Mouse (Mus musculus): ENCODE data around the gene Glis3. TPM values are rescaled to one million over a fixed set of nuclear protein-coding genes. Genes with fewer than 3 reads are reported as not detected.

Glis3 gene
- polyA plus RNA-seq, 1 experiment from 2014 or later, result 6.0 TPM

GRCm38 (mm10) chr19:28377788-28378295 is 302.0 kb downstream of the Glis3 start:
- Histone ChIP-seq H3K27ac (no peak overlapping the region), H3K9me3 (replicated peaks; ENCODE audit: low read length) (no peaks in the 10 kb centered on the region), H3K36me3 (ENCODE audit: insufficient read depth, low read length) (no peaks in the 10 kb centered on the region), H3K4me3 (replicated peaks; ENCODE audit: low read depth, low read length) (no peak overlapping the region), H3K4me1 (replicated peaks; ENCODE audit: insufficient read depth, low read length) (peaks cover 15% of the 10 kb centered on the region), H3K27me3 (ENCODE audit: insufficient read depth, low read length) (no peaks in the 10 kb centered on the region), H3K4me2 (ENCODE audit: low read length) (no peak overlapping the region), H3K9ac (ENCODE audit: low read depth, low read length) (no peak overlapping the region)
- TF ChIP-seq CTCF (IDR thresholded peaks at IDR 0.05; ENCODE audit: low read depth), result no peak
- WGBS, result 80% methylated on average over 5 of the region's 5 CpGs
- ATAC-seq (replicated peaks; ENCODE audit: low FRiP score, low read depth) (no peak), DNase-seq (ENCODE audit: low spot score) (no peak)

DNA sequence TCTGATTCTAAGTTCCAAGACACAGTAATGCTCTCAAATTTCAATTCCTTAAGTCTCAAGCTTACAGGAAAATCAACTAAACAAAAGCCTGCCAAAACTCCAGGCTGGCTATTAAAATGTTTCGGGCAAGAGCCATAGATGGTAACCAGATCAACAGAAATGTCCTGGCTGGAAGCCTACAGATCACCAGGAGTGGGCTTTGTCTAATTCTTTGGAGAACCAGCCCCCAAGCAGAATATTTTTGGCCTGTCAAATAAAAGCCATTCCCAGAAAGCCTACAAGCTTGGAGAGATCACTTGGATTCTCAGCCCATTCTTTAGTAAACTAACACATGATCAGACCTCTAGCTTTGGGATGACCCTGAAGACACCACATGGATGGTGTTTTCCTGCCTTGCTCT is 303.5 kb downstream of the Glis3 start:
- ATAC-seq (replicated peaks; ENCODE audit: low FRiP score, low read depth) (no peak), DNase-seq (ENCODE audit: low spot score) (no peak)
- Histone ChIP-seq H3K27me3 (ENCODE audit: insufficient read depth, low read length) (no peaks in the 10 kb centered on the region), H3K4me1 (replicated peaks; ENCODE audit: insufficient read depth, low read length) (peaks cover 3% of the 10 kb centered on the region; the same call in 1 of the 2 replicates), H3K27ac (no peak overlapping the region), H3K4me2 (ENCODE audit: low read length) (no peak overlapping the region), H3K9ac (ENCODE audit: low read depth, low read length) (no peak overlapping the region), H3K9me3 (replicated peaks; ENCODE audit: low read length) (no peaks in the 10 kb centered on the region), H3K36me3 (ENCODE audit: insufficient read depth, low read length) (no peaks in the 10 kb centered on the region), H3K4me3 (replicated peaks; ENCODE audit: low read depth, low read length) (no peak overlapping the region)
- WGBS, result 44% methylated on average over 1 of the region's 1 CpGs
- no peak for TF ChIP-seq CTCF (IDR thresholded peaks at IDR 0.05; ENCODE audit: low read depth)

GRCm38 (mm10) chr19:28375746-28376145 is 304.1 kb downstream of the Glis3 start:
- no peak overlapping the region for H3K4me2 ChIP-seq (ENCODE audit: low read length)
- no peak for TF ChIP-seq CTCF (IDR thresholded peaks at IDR 0.05; ENCODE audit: low read depth)
- ATAC-seq (replicated peaks; ENCODE audit: low FRiP score, low read depth), result no peak
- no peak overlapping the region for H3K4me3 ChIP-seq (replicated peaks; ENCODE audit: low read depth, low read length)
- no peaks in the 10 kb centered on the region for H3K36me3 ChIP-seq (ENCODE audit: insufficient read depth, low read length)
- H3K9me3 ChIP-seq (replicated peaks; ENCODE audit: low read length), result no peaks in the 10 kb centered on the region
- DNase-seq (ENCODE audit: low spot score), result no peak
- H3K4me1 ChIP-seq (replicated peaks; ENCODE audit: insufficient read depth, low read length), result no peaks in the 10 kb centered on the region; the same call in 1 of the 2 replicates
- no peaks in the 10 kb centered on the region for H3K27me3 ChIP-seq (ENCODE audit: insufficient read depth, low read length)
- H3K9ac ChIP-seq (ENCODE audit: low read depth, low read length), result no peak overlapping the region
- no peak overlapping the region for H3K27ac ChIP-seq
- WGBS, result 81% methylated on average over 2 of the region's 2 CpGs

DNA sequence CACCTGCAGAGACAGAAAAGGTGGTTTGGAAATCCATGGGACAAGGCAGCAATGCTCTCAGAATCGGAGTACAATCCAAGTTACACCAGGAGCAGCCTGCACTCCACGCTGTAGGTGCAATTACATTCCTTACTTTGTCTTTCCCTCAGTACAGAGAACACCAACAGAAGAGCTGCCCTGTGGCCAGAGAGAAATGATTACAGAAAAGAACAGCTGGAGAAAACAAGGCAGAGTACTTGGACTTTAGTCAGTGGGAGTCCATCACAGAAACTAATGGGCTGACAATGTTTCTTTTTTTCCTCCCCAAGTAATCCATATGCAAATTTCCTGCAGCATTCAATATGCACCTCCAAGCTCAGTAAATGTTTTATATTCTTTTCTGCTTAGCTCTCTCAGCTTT is 305.4 kb downstream of the Glis3 start:
- no peak for ATAC-seq (replicated peaks; ENCODE audit: low FRiP score, low read depth)
- Histone ChIP-seq H3K27ac (no peak overlapping the region), H3K4me2 (ENCODE audit: low read length) (no peak overlapping the region), H3K36me3 (ENCODE audit: insufficient read depth, low read length) (no peaks in the 10 kb centered on the region), H3K4me3 (replicated peaks; ENCODE audit: low read depth, low read length) (no peak overlapping the region), H3K9me3 (replicated peaks; ENCODE audit: low read length) (no peaks in the 10 kb centered on the region), H3K27me3 (ENCODE audit: insufficient read depth, low read length) (no peaks in the 10 kb centered on the region), H3K4me1 (replicated peaks; ENCODE audit: insufficient read depth, low read length) (no peaks in the 10 kb centered on the region; the same call in 1 of the 2 replicates), H3K9ac (ENCODE audit: low read depth, low read length) (no peak overlapping the region)
- no peak for TF ChIP-seq CTCF (IDR thresholded peaks at IDR 0.05; ENCODE audit: low read depth)
- DNase-seq (ENCODE audit: low spot score), result no peak
- 76% methylated on average over 2 of the region's 2 CpGs for WGBS

- H3K9me3 ChIP-seq (replicated peaks; ENCODE audit: low read length), result no peaks in the 10 kb centered on the region
- H3K4me1 ChIP-seq (replicated peaks; ENCODE audit: insufficient read depth, low read length), result no peaks in the 10 kb centered on the region
- H3K4me3 ChIP-seq (replicated peaks; ENCODE audit: low read depth, low read length), result no peak overlapping the region
- H3K27me3 ChIP-seq (ENCODE audit: insufficient read depth, low read length), result no peaks in the 10 kb centered on the region
- no peak for ATAC-seq (replicated peaks; ENCODE audit: low FRiP score, low read depth)
- no peak overlapping the region for H3K27ac ChIP-seq
- no peak for DNase-seq (ENCODE audit: low spot score)
- no peak for TF ChIP-seq CTCF (IDR thresholded peaks at IDR 0.05; ENCODE audit: low read depth)
- WGBS, result 73% methylated on average over 4 of the region's 4 CpGs
- no peak overlapping the region for H3K9ac ChIP-seq (ENCODE audit: low read depth, low read length)
- H3K36me3 ChIP-seq (ENCODE audit: insufficient read depth, low read length), result no peaks in the 10 kb centered on the region
- no peak overlapping the region for H3K4me2 ChIP-seq (ENCODE audit: low read length)
Measured at GRCm38 (mm10) chr19:28368215-28368614, 311.7 kb downstream of the Glis3 start.

- H3K9me3 ChIP-seq (replicated peaks; ENCODE audit: low read length), result no peaks in the 10 kb centered on the region
- WGBS, result 86% methylated on average over 6 of the region's 6 CpGs
Measured at GRCm38 (mm10) chr19:28367274-28367673, 312.6 kb downstream of the Glis3 start.

DNA sequence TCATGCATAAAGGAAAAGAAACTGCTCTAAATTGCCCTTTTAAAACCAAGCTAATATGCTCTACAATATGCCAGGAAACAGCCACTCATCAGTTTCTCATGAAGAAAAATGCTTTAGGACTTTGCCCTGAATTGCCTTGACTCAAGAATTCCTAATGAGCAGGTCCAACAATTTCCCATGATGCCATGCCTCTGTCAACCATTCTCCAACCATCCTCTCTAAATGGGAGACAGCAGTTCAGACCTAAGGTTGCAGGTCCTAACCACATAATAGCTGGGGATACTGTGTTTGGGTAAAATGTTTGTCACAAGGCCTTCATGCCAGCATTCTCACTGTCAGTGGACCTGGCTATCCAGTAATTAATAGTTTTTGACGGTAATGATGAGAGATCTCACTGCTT is 313.1 kb downstream of the Glis3 start:
- no peak for TF ChIP-seq CTCF (IDR thresholded peaks at IDR 0.05; ENCODE audit: low read depth)
- no peaks in the 10 kb centered on the region for H3K27me3 ChIP-seq (ENCODE audit: insufficient read depth, low read length)
- no peak overlapping the region for H3K9ac ChIP-seq (ENCODE audit: low read depth, low read length)
- no peaks in the 10 kb centered on the region for H3K36me3 ChIP-seq (ENCODE audit: insufficient read depth, low read length)
- no peak overlapping the region for H3K27ac ChIP-seq
- no peak for DNase-seq (ENCODE audit: low spot score)
- 90% methylated on average over 1 of the region's 1 CpGs for WGBS
- H3K4me2 ChIP-seq (ENCODE audit: low read length), result no peak overlapping the region
- no peaks in the 10 kb centered on the region for H3K9me3 ChIP-seq (replicated peaks; ENCODE audit: low read length)
- H3K4me1 ChIP-seq (replicated peaks; ENCODE audit: insufficient read depth, low read length), result no peaks in the 10 kb centered on the region
- ATAC-seq (replicated peaks; ENCODE audit: low FRiP score, low read depth), result no peak
- H3K4me3 ChIP-seq (replicated peaks; ENCODE audit: low read depth, low read length), result no peak overlapping the region

More at GRCm38 (mm10) chr19:28367274-28367673, 312.6 kb downstream of the Glis3 start:
- ATAC-seq (replicated peaks; ENCODE audit: low FRiP score, low read depth) (no peak), DNase-seq (ENCODE audit: low spot score) (no peak)
- Histone ChIP-seq H3K4me1 (replicated peaks; ENCODE audit: insufficient read depth, low read length) (no peaks in the 10 kb centered on the region), H3K4me3 (replicated peaks; ENCODE audit: low read depth, low read length) (no peak overlapping the region), H3K36me3 (ENCODE audit: insufficient read depth, low read length) (no peaks in the 10 kb centered on the region), H3K9ac (ENCODE audit: low read depth, low read length) (no peak overlapping the region), H3K27ac (no peak overlapping the region), H3K4me2 (ENCODE audit: low read length) (no peak overlapping the region), H3K27me3 (ENCODE audit: insufficient read depth, low read length) (no peaks in the 10 kb centered on the region)
- TF ChIP-seq CTCF (IDR thresholded peaks at IDR 0.05; ENCODE audit: low read depth), result no peak

All from kidney, postnatal 0 days (tissue).